Mouse (Mus musculus) intestine, postnatal 0 days (tissue): Measurements from ENCODE around the gene Chchd2. TPM values are rescaled to one million over a fixed set of nuclear protein-coding genes. Genes with fewer than 3 reads are reported as not detected.
"Not testable (repeated sequence)": the region's sequence is repeated elsewhere in the genome, so short reads cannot be mapped to it uniquely, and the experiment has no call there.

ENCODE experiments used
- ATAC-seq: fragments of 200-750 bp; cut with Nextera tagmentation; 2 replicates; pipeline ENCODE4 v1.8.0; 2017; ENCODE audit warnings: mild to moderate bottlenecking, moderate TSS enrichment, moderate library complexity
- H3K27ac ChIP-seq: fragments of 300-500 bp; sonication (generic); 2 replicates; pipeline ENCODE4 v1.5.1; 2014; ENCODE audit warnings: mild to moderate bottlenecking, low read depth, low read length, moderate library complexity
- H3K27me3 ChIP-seq: fragments of 300-500 bp; sonication (generic); replicated peaks from 2 replicates; pipeline ENCODE4 v1.6.1; 2014; ENCODE audit warnings: low read length, mixed read lengths; ENCODE audit not compliant: control insufficient read depth, insufficient read depth
- H3K36me3 ChIP-seq: fragments of 300-500 bp; sonication (generic); 2 replicates; pipeline ENCODE4 v1.6.1; 2014; ENCODE audit warnings: mild to moderate bottlenecking, moderate library complexity; ENCODE audit not compliant: control insufficient read depth, insufficient read depth
- H3K4me1 ChIP-seq: fragments of 300-500 bp; sonication (generic); replicated peaks from 2 replicates; pipeline ENCODE4 v1.6.1; 2014; ENCODE audit warnings: antibody characterized with exemption, low read length, mixed read lengths; ENCODE audit not compliant: control insufficient read depth, insufficient read depth
- H3K4me2 ChIP-seq: fragments of 300-500 bp; sonication (generic); replicated peaks from 2 replicates; pipeline ENCODE4 v1.6.1; 2014; ENCODE audit warnings: low read depth, mild to moderate bottlenecking, moderate library complexity
- H3K4me3 ChIP-seq: fragments of 300-500 bp; sonication (generic); 2 replicates; pipeline ENCODE4 v1.5.1; 2014; ENCODE audit warnings: low read depth, low read length
- H3K9ac ChIP-seq: fragments of 300-500 bp; sonication (generic); 2 replicates; pipeline ENCODE4 v1.6.1; 2014; ENCODE audit warnings: mild to moderate bottlenecking, low read depth, low read length
- H3K9me3 ChIP-seq: fragments of 300-500 bp; sonication (generic); 2 replicates; pipeline ENCODE4 v1.6.1; 2016; ENCODE audit warnings: mixed run types; ENCODE audit not compliant: control insufficient read depth
- CTCF ChIP-seq: sonication (generic); IDR thresholded peaks from 2 replicates; pipeline ENCODE4 v1.5.1; 2016; ENCODE audit warnings: low read depth, mild to moderate bottlenecking, control low read depth, antibody characterized with exemption, moderate library complexity
- WGBS: fragments of 180-500 bp; shearing (Covaris S2); extraction: QIAGEN DNeasy Blood & Tissue Kit; methylation state at CpG from one replicate; pipeline ENCODE4 v1.1.7; 2014; 5-methylcytosine and 5-hydroxymethylcytosine counted together
- polyA plus RNA-seq: library from polyadenylated mRNA; unstranded; fragments of >200 nt; fragmentation: Nextera tagmentation; extraction: Ambion mirVana; gene quantifications from 2 replicates; pipeline ENCODE4 v1.2.1, GENCODE M21; 2015

The Chchd2 gene
- polyA plus RNA-seq, 1 experiment from 2014 or later = 1,607 TPM

DNA sequence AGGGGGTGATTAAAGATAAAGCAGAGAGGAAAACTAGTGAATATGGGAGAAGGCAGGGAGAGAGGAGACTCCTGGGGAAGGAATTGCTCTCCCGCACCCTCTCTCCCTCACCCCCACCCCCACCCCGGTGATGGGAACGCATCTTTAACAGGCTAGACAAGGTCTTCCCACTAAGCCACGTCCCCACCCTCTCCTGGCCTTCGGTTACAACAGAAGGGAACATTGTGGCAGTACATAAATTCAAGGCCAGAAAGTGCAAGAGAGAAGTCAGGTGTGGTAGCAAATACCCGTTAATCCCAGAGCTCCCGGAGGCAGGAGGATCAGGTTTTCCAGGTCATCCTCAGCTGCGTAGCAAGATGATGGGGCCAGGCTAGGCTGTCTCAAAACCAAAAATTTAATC is 32.0 kb upstream of the Chchd2 start:
- Histone ChIP-seq H3K9ac (no peak overlapping the region), H3K27ac (no peak overlapping the region), H3K9me3 (no peaks in the 10 kb centered on the region), H3K27me3 (no peaks in the 10 kb centered on the region), H3K4me1 (no peaks in the 10 kb centered on the region), H3K4me2 (no peak overlapping the region), H3K36me3 (no peaks in the 10 kb centered on the region), H3K4me3 (no peak overlapping the region)
- no peak for ATAC-seq
- WGBS = 59% methylated on average over 8 of the region's 8 CpGs
- no peak for TF ChIP-seq CTCF

DNA sequence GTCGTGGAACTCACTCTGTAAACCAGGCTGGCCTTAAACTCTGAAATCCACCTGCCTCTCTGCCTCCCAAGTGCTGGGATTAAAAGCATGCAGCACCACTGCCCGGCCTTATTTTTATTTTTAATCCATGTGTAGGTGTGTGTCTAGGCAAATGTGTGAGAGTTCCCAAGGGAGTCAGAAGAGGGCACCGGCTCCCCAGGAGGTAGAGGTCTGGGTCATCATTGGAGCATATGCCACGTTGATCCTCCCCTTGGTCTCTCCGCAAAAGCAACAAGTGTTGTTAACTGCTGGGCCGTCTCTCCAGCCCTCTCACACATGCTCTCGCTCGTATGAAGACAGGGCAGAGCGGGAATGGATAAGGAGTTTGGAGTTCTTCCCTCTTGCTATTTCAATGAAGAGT is 31.5 kb upstream of the Chchd2 start:
- no peak for TF ChIP-seq CTCF

DNA sequence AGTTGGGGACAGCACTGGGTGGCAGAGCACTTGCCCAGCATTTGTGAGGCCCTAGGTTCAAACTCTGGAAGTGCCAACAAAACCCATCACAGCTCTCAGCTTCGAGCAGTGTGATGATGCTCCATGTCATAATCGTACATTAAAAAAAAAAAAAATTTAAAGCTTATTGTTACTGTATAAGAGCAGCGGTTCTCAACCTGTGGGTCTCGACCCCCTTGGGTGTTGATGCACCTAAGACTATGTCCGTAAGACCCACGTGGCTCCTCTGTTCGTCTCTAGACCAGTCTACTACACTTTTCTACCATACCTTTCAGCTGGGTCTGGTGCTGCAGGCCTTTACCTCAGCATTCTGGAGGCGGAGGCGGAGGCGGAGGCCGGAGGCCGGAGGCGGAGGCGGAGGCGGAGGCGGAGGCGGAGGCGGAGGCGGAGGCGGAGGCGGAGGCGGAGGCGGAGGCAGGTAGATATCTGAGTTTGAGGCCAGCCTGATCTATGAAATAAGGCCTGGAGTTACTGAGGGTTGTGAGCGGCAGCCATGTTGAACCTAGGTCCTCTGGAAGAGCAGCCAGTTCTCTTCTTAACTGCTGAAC is 30.9 kb upstream of the Chchd2 start:
- no peak overlapping the region for H3K27ac ChIP-seq
- H3K4me3 ChIP-seq = no peak overlapping the region
- H3K27me3 ChIP-seq = no peaks in the 10 kb centered on the region
- no peak for ATAC-seq
- no peaks in the 10 kb centered on the region for H3K4me1 ChIP-seq
- H3K9ac ChIP-seq = no peak overlapping the region
- H3K4me2 ChIP-seq = no peak overlapping the region
- TF ChIP-seq CTCF = no peak
- 92% methylated on average over 24 of the region's 24 CpGs for WGBS
- no peaks in the 10 kb centered on the region for H3K36me3 ChIP-seq
- no peaks in the 10 kb centered on the region for H3K9me3 ChIP-seq

More for the DNA sequence above, 31.5 kb upstream of the Chchd2 start:
- no peak for ATAC-seq
- no peaks in the 10 kb centered on the region for H3K36me3 ChIP-seq
- H3K27me3 ChIP-seq = no peaks in the 10 kb centered on the region
- H3K27ac ChIP-seq = no peak overlapping the region
- no peaks in the 10 kb centered on the region for H3K9me3 ChIP-seq
- H3K4me1 ChIP-seq = no peaks in the 10 kb centered on the region
- H3K4me2 ChIP-seq = no peak overlapping the region
- no peak overlapping the region for H3K4me3 ChIP-seq
- WGBS = 78% methylated on average over 9 of the region's 9 CpGs
- H3K9ac ChIP-seq = no peak overlapping the region

DNA sequence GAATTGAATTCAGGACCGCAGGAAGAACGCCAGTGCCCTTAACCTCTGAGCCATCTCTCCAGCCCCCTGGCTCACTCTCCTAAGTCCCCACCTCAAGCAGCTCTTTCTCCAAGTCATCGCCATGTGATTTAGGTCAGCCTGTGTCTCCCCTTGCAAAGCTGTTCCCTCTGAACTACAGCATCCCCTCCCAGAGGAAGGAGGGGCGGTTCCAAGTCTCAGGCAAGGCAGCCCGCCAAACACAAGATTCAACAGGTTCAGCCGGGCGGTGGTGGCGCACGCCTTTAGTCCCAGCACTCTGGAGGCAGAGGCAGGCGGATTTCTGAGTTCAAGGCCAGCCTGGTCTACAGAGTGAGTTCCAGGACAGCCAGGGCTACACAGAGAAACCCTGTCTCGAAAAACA is 28.2 kb upstream of the Chchd2 start:
- H3K9me3 ChIP-seq, H3K4me3 ChIP-seq, H3K9ac ChIP-seq, H3K27me3 ChIP-seq, H3K36me3 ChIP-seq, H3K4me2 ChIP-seq, H3K4me1 ChIP-seq, ATAC-seq, H3K27ac ChIP-seq: not testable (repeated sequence)
- 86% methylated on average over 11 of the region's 11 CpGs for WGBS

DNA sequence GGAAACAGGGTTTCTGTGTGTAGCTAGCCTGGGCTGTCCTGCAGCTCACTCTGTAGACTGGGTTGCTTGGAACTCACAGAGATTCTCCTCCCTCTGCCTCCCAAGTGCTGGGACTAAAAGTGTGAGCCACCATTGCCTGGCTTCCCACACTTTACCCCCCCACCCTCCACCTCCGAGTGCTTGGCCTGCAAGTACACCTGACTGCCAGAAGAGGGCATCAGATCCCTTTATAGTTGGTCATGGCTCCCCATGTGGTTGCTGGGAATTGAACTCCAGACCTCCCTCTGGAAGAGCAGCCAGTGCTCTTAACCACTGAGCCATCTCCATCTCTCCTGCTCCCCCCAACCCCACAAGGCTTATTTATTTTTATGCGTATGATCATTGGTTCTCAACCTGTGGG is 26.8 kb upstream of the Chchd2 start:
- Histone ChIP-seq H3K27me3 (no peaks in the 10 kb centered on the region), H3K27ac (no peak overlapping the region), H3K9ac (no peak overlapping the region), H3K9me3 (no peaks in the 10 kb centered on the region), H3K4me2 (no peak overlapping the region), H3K4me1 (no peaks in the 10 kb centered on the region), H3K36me3 (no peaks in the 10 kb centered on the region), H3K4me3 (no peak overlapping the region)
- no peak for ATAC-seq
- WGBS = 57% methylated on average over 2 of the region's 2 CpGs
- TF ChIP-seq CTCF = peak; percentile 77

DNA sequence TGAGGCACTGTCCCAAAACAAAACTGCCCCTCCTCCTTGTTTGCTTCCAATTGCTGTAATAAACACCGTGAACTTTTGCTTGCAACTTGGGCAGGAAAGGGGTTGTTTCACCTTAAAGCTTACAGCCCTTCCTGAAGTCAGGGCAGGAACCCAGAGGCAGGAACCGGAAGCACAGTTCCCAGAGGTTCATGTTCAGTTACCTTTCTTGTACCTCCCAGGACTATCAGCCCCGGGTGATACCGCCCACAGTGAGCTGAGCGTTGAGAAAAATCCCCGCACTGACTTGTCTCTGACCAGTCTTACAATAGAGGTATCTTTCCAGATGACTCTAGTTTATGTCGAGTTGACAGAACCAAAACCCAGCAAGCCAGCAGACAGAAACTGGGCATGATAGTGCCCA is 22.3 kb upstream of the Chchd2 start:
- TF ChIP-seq CTCF = no peak
- H3K9ac ChIP-seq = no peak overlapping the region
- H3K4me1 ChIP-seq = no peaks in the 10 kb centered on the region; the same call in 1 of the 2 replicates
- H3K9me3 ChIP-seq = no peaks in the 10 kb centered on the region
- H3K4me2 ChIP-seq = no peak overlapping the region
- no peaks in the 10 kb centered on the region for H3K27me3 ChIP-seq
- no peak for ATAC-seq
- 80% methylated on average over 7 of the region's 7 CpGs for WGBS
- H3K36me3 ChIP-seq = no peaks in the 10 kb centered on the region
- no peak overlapping the region for H3K4me3 ChIP-seq
- H3K27ac ChIP-seq = no peak overlapping the region

DNA sequence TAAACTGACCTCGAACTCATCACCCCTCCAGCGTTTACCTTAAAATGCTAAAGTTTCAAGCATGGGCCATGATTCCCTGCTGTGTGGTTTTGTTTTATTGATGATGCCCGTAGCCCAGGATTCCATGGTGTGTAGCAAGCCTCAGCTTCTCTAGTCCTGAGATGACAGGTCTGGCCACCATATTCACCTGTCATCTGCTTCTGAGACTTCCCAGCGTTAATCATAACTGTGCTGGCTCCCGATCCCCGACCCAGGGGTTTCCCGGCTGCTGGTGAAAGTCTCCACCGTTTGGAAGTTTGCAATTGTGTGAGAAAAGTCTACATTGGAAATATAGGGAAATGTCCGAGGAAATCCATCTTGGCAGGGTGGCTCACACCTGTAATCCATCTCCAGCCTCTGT is 21.9 kb upstream of the Chchd2 start:
- 72% methylated on average over 9 of the region's 9 CpGs for WGBS
- no peak overlapping the region for H3K27ac ChIP-seq
- peak overlapping the region; percentile 97 for H3K4me2 ChIP-seq
- no peaks in the 10 kb centered on the region for H3K9me3 ChIP-seq
- no peak overlapping the region for H3K9ac ChIP-seq
- H3K36me3 ChIP-seq = no peaks in the 10 kb centered on the region
- no peak for TF ChIP-seq CTCF
- H3K4me1 ChIP-seq = no peaks in the 10 kb centered on the region; the same call in 1 of the 2 replicates
- no peak for ATAC-seq
- no peaks in the 10 kb centered on the region for H3K27me3 ChIP-seq
- peak overlapping the region; percentile 71 for H3K4me3 ChIP-seq
